Mouse (Mus musculus) macrophage (primary cell): ENCODE data around the gene Platr25. TPM values are rescaled to one million over a fixed set of nuclear protein-coding genes. Genes with fewer than 3 reads are reported as not detected.
A peak's percentile ranks its signal among the peaks of the same experiment; 100 is the strongest.
"Not testable (repeated sequence)": the region's sequence is repeated elsewhere in the genome, so short reads cannot be mapped to it uniquely, and the experiment has no call there.

ENCODE experiments used
- H3K27ac ChIP-seq: fragments of 350-480 bp; formaldehyde crosslinking; 2 replicates; pipeline ENCODE4 v1.9.0; 2021
- H3K36me3 ChIP-seq: fragments of 350-480 bp; formaldehyde crosslinking; 2 replicates; pipeline ENCODE4 v1.9.0; 2021; ENCODE audit errors: inconsistent target
- H3K4me3 ChIP-seq: fragments of 350-480 bp; formaldehyde crosslinking; 2 replicates; pipeline ENCODE4 v1.9.0; 2021; ENCODE audit errors: inconsistent target
- H3K79me2 ChIP-seq: fragments of 350-480 bp; formaldehyde crosslinking; 2 replicates; pipeline ENCODE4 v1.9.0; 2021; ENCODE audit errors: inconsistent target
- WGBS: methylation state at CpG from one replicate; pipeline ENCODE4 v1.1.7; 2026; ENCODE audit warnings: inconsistent platforms; ENCODE audit not compliant: missing documents; 5-methylcytosine and 5-hydroxymethylcytosine counted together
- polyA plus RNA-seq: library from polyadenylated mRNA; stranded (reverse); fragments of 250-400 nt; gene quantifications from 3 replicates; pipeline ENCODE4 v1.2.4, GENCODE M21; 2018; ENCODE audit warnings: inconsistent platforms

The Platr25 gene
- polyA plus RNA-seq, 1 experiment from 2014 or later: 10.8 TPM

GRCm38 (mm10) chr13:62623577-62624276, 136.8 kb downstream of the Platr25 start, which contains the start of gene 6720489N17Rik:
6720489N17Rik (minus strand) TSS chr13:62624182.
- H3K79me2 ChIP-seq, H3K36me3 ChIP-seq, H3K27ac ChIP-seq: not testable (repeated sequence)
- peak within 1 kb of the TSS; percentile 40 for H3K4me3 ChIP-seq
- 4% methylated on average over 15 of the region's 15 CpGs for WGBS

Other genes starting within 250 kb of the Platr25 start
- gene Zfp935, start 202.2 kb downstream of the Platr25 start, polyA plus RNA-seq: not detected in 3 replicates
- 4.4 to 8.6 TPM (median 7.2 TPM) in 3 replicates for gene Zfp934, start 189.5 kb downstream of the Platr25 start, polyA plus RNA-seq
- 0.79 to 2.9 TPM (median 2.0 TPM) in 3 replicates for gene 6720489N17Rik, start 136.5 kb downstream of the Platr25 start, polyA plus RNA-seq
- 1.8 to 5.2 TPM (median 2.6 TPM) in 3 replicates for gene Gm5141, start 25.1 kb upstream of the Platr25 start, polyA plus RNA-seq
- gene Fbp2, start 97.7 kb upstream of the Platr25 start, polyA plus RNA-seq: not detected in 3 replicates
- gene Fbp1, start 127.6 kb upstream of the Platr25 start, polyA plus RNA-seq: 0.13 TPM in 1 of 3 replicates, not detected in the others
- 59.3 to 123 TPM (median 81.6 TPM) in 3 replicates for gene 2010111I01Rik, start 204.2 kb upstream of the Platr25 start, polyA plus RNA-seq